Mouse (Mus musculus) heart, postnatal 0 days (tissue): Measurements from ENCODE around the gene Setd2. TPM values are rescaled to one million over a fixed set of nuclear protein-coding genes. Genes with fewer than 3 reads are reported as not detected.

Source experiments
- ATAC-seq: fragments of 200-750 bp; cut with Nextera tagmentation; 2 replicates; pipeline ENCODE4 v1.8.0; 2017; ENCODE audit warnings: low read depth, moderate number of reproducible peaks, moderate library complexity; ENCODE audit not compliant: insufficient read depth
- DNase-seq: peaks from one replicate; pipeline ENCODE4 v3.0.0-alpha.2; 2016; ENCODE audit warnings: low spot score
- H3K27ac ChIP-seq: fragments of 300-500 bp; sonication (generic); 2 replicates; pipeline ENCODE4 v1.5.1; 2014; ENCODE audit warnings: low read depth, mild to moderate bottlenecking
- H3K27me3 ChIP-seq: fragments of 300-500 bp; sonication (generic); 2 replicates; pipeline ENCODE4 v1.6.1; 2014; ENCODE audit warnings: low read length, mixed read lengths; ENCODE audit not compliant: control insufficient read depth, insufficient read depth
- H3K36me3 ChIP-seq: fragments of 300-500 bp; sonication (generic); replicated peaks from 2 replicates; pipeline ENCODE4 v1.6.1; 2014; ENCODE audit warnings: low read length, mixed read lengths; ENCODE audit not compliant: control insufficient read depth, insufficient read depth
- H3K4me1 ChIP-seq: fragments of 300-500 bp; sonication (generic); 2 replicates; pipeline ENCODE4 v1.6.1; 2014; ENCODE audit warnings: antibody characterized with exemption; ENCODE audit not compliant: control insufficient read depth, insufficient read depth
- H3K4me2 ChIP-seq: fragments of 300-500 bp; sonication (generic); 2 replicates; pipeline ENCODE4 v1.6.1; 2014; ENCODE audit warnings: low read depth, mild to moderate bottlenecking, low read length, moderate library complexity
- H3K4me3 ChIP-seq: fragments of 300-500 bp; sonication (generic); 2 replicates; pipeline ENCODE4 v1.5.1; 2014; ENCODE audit warnings: low read depth, low read length
- H3K9ac ChIP-seq: fragments of 300-500 bp; sonication (generic); replicated peaks from 2 replicates; pipeline ENCODE4 v1.6.1; 2014; ENCODE audit warnings: low read depth, low read length, mixed read lengths
- H3K9me3 ChIP-seq: fragments of 300-500 bp; sonication (generic); replicated peaks from 2 replicates; pipeline ENCODE4 v1.6.1; 2016; ENCODE audit warnings: low read length; ENCODE audit not compliant: control insufficient read depth
- CTCF ChIP-seq: IDR thresholded peaks from 2 replicates; pipeline ENCODE4 v1.5.1; 2016; ENCODE audit warnings: antibody characterized with exemption, control low read depth, low read depth
- EP300 ChIP-seq: IDR thresholded peaks from 2 replicates; pipeline ENCODE4 v1.6.1; 2016; ENCODE audit warnings: antibody characterized with exemption, low read depth
- WGBS: fragments of 180-500 bp; shearing (Covaris S2); extraction: QIAGEN DNeasy Blood & Tissue Kit; methylation state at CpG from one replicate; pipeline ENCODE4 v1.1.7; 2014; 5-methylcytosine and 5-hydroxymethylcytosine counted together
- polyA plus RNA-seq: library from polyadenylated mRNA; unstranded; fragments of >200 nt; fragmentation: Nextera tagmentation; extraction: Ambion mirVana; gene quantifications from 2 replicates; pipeline ENCODE4 v1.2.1, GENCODE M21; 2015
- total RNA-seq: library from RNA; depleted of rRNA; stranded (reverse); fragments of >200 nt; gene quantifications from 2 replicates; pipeline ENCODE4 v1.2.3, GENCODE M21; 2014; ENCODE audit warnings: low replicate concordance

The Setd2 gene
- total and polyA plus RNA-seq, 2 experiments from 2014 or later = 13.0 to 33.2 TPM

- H3K36me3 ChIP-seq = peaks cover 65% of the 10 kb centered on the region
- WGBS = 78% methylated on average over 3 of the region's 3 CpGs
- TF ChIP-seq CTCF (no peak), EP300 (no peak)
These were observed 79.1 kb downstream of the Setd2 start for GRCm38 (mm10) chr9:110611471-110611870.

GRCm38 (mm10) chr9:110617081-110617480 lies 84.7 kb downstream of the Setd2 start:
- H3K9me3 ChIP-seq = no peaks in the 10 kb centered on the region
- 0 out of 2 replicates have a peak, but pooled peaks have one; percentile 44 for ATAC-seq
- peak; percentile 17 for DNase-seq
- H3K4me3 ChIP-seq = no peak overlapping the region
- H3K4me2 ChIP-seq = no peak overlapping the region
- no peaks in the 10 kb centered on the region for H3K27me3 ChIP-seq
- peaks cover 64% of the 10 kb centered on the region for H3K36me3 ChIP-seq
- no peaks in the 10 kb centered on the region for H3K4me1 ChIP-seq
- no peak for TF ChIP-seq EP300
- TF ChIP-seq CTCF = no peak
- whole genome bisulfite sequencing = 68% methylated on average over 3 of the region's 3 CpGs
- H3K27ac ChIP-seq = no peak overlapping the region
- H3K9ac ChIP-seq = no peak overlapping the region

More at GRCm38 (mm10) chr9:110611471-110611870, 79.1 kb downstream of the Setd2 start:
- Histone ChIP-seq H3K4me1 (no peaks in the 10 kb centered on the region), H3K4me3 (no peak overlapping the region), H3K27me3 (no peaks in the 10 kb centered on the region), H3K27ac (no peak overlapping the region), H3K9me3 (no peaks in the 10 kb centered on the region), H3K4me2 (no peak overlapping the region), H3K9ac (no peak overlapping the region)
- DNase-seq (no peak), ATAC-seq (no peak)

DNA sequence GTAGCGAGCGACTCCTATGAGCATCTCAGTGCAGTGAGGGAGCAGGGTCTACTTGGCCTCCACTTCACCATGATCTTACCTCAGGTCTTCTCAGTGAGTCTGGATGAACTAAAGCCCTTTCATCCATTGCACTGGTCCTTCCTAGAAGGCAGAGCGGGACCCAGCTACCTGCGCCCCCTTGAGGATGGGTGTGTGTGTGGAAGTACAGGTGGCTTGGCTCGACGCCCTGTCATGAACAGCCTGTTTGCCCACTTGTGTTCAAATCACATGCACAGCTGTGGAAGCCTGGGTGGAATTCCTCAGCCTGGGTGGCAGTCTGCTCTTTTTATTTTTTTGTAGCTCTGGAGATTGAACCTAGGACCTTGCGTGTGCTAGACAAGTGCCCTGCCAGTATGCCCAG lies 87.8 kb downstream of the Setd2 start:
- Histone ChIP-seq H3K4me3 (no peak overlapping the region), H3K36me3 (peaks cover 38% of the 10 kb centered on the region), H3K27me3 (no peaks in the 10 kb centered on the region), H3K4me2 (no peak overlapping the region), H3K9me3 (no peaks in the 10 kb centered on the region), H3K27ac (no peak overlapping the region), H3K4me1 (0 out of 2 replicates have a peak, but pooled peaks cover 3% of the 10 kb centered on the region), H3K9ac (no peak overlapping the region)
- DNase-seq (no peak), ATAC-seq (no peak)
- WGBS = 80% methylated on average over 7 of the region's 7 CpGs
- TF ChIP-seq EP300 (no peak), CTCF (peak; percentile 26)

DNA sequence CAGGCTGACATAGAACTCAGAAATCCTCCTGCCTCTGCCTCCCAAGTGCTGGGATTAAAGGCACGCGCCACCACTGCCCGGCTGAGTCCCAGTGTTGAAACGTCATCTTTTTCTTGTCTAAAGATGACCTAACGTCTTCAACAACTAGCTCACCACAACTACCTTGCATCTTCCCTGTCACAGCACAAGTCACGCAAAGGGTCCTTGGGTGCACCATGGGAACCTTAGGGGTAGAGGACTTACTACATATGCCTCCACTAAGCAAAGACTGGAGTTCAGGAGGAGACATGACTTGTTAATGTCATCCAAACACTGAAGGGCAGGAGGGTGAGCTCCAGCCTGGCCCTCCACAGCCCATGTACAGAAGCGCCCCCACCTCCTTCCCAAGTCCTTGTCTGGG lies 88.3 kb downstream of the Setd2 start:
- Histone ChIP-seq H3K27ac (no peak overlapping the region), H3K9ac (no peak overlapping the region), H3K9me3 (no peaks in the 10 kb centered on the region), H3K4me3 (no peak overlapping the region), H3K36me3 (peaks cover 33% of the 10 kb centered on the region), H3K27me3 (no peaks in the 10 kb centered on the region), H3K4me2 (no peak overlapping the region), H3K4me1 (0 out of 2 replicates have a peak, but pooled peaks cover 4% of the 10 kb centered on the region)
- ATAC-seq = no peak
- DNase-seq = no peak
- WGBS = 92% methylated on average over 7 of the region's 7 CpGs
- no peak for TF ChIP-seq EP300

- H3K9ac ChIP-seq = no peak overlapping the region
- ATAC-seq (no peak), DNase-seq (no peak)
- 0 out of 2 replicates have a peak, but pooled peaks cover 4% of the 10 kb centered on the region for H3K4me1 ChIP-seq
- TF ChIP-seq EP300 = no peak
- no peak for TF ChIP-seq CTCF
- H3K27me3 ChIP-seq = no peaks in the 10 kb centered on the region
- H3K27ac ChIP-seq = no peak overlapping the region
- H3K4me3 ChIP-seq = no peak overlapping the region
- H3K9me3 ChIP-seq = no peaks in the 10 kb centered on the region
- no peak overlapping the region for H3K4me2 ChIP-seq
- peaks cover 38% of the 10 kb centered on the region for H3K36me3 ChIP-seq
- 82% methylated on average over 12 of the region's 12 CpGs for WGBS
These were observed 90.3 kb downstream of the Setd2 start for GRCm38 (mm10) chr9:110622621-110623219.
